Mouse (Mus musculus): ENCODE results near the gene Cybrd1.

GRCm38 (mm10) chr2:71145853-71146252 lies 28.1 kb downstream of the Cybrd1 start:
- TF ChIP-seq CTCF (conservative IDR thresholded peaks at IDR 0.05; ENCODE audit: low read length) (no peak), POU5F1 (IDR thresholded peaks at IDR 0.05; ENCODE audit: borderline replicate concordance, low read length) (no peak), NANOG (IDR thresholded peaks at IDR 0.05; ENCODE audit: borderline replicate concordance, low read length) (no peak)
